Mouse (Mus musculus) megakaryocyte, embryonic 14.5 days (primary cell): ENCODE measurements at regions not wholly inside any gene's neighbourhood (a gene's known extent, or its start where the extent isn't known, plus 50 kb on each side); places are given as distances from the start of the nearest gene placed in this dataset.

Experiments used
- H3K27me3 ChIP-seq: replicated peaks from 2 replicates; pipeline ENCODE3; 2012; ENCODE audit warnings: inconsistent platforms
- H3K36me3 ChIP-seq: replicated peaks from 2 replicates; pipeline ENCODE3; 2012; ENCODE audit warnings: low read length, inconsistent platforms, mixed read lengths
- H3K4me1 ChIP-seq: 2 replicates; pipeline ENCODE4 v1.6.1; 2012; ENCODE audit warnings: inconsistent platforms
- H3K4me3 ChIP-seq: replicated peaks from 2 replicates; pipeline ENCODE3; 2012; ENCODE audit warnings: moderate library complexity, mild to moderate bottlenecking, inconsistent platforms
- H3K9me3 ChIP-seq: 2 replicates; pipeline ENCODE4 v1.6.1; 2012; ENCODE audit warnings: inconsistent platforms
- FLI1 ChIP-seq: IDR thresholded peaks from 2 replicates; pipeline ENCODE4 v1.6.1; 2012; ENCODE audit warnings: low read length, inconsistent platforms, mixed read lengths
- GATA1 ChIP-seq: IDR thresholded peaks from 3 replicates; pipeline ENCODE4 v1.6.1; 2012; ENCODE audit warnings: mixed read lengths, low read length, inconsistent platforms, borderline replicate concordance

GRCm38 (mm10) chr4:40586045-40586444, 114.1 kb downstream of the Tmem215 start:
- TF ChIP-seq GATA1: no peak
- no peaks in the 10 kb centered on the region for H3K9me3 ChIP-seq

GRCm38 (mm10) chr4:40587254-40587653, 115.3 kb downstream of the Tmem215 start:
- H3K27me3 ChIP-seq: no peaks in the 10 kb centered on the region
- H3K36me3 ChIP-seq: no peaks in the 10 kb centered on the region
- no peak overlapping the region for H3K4me3 ChIP-seq
- TF ChIP-seq FLI1 (no peak), GATA1 (no peak)
- H3K9me3 ChIP-seq: no peaks in the 10 kb centered on the region
- H3K4me1 ChIP-seq: no peaks in the 10 kb centered on the region

More at GRCm38 (mm10) chr4:40586045-40586444, 114.1 kb downstream of the Tmem215 start:
- H3K4me3 ChIP-seq: no peak overlapping the region
- no peaks in the 10 kb centered on the region for H3K27me3 ChIP-seq
- H3K36me3 ChIP-seq: no peaks in the 10 kb centered on the region
- no peaks in the 10 kb centered on the region for H3K4me1 ChIP-seq

DNA sequence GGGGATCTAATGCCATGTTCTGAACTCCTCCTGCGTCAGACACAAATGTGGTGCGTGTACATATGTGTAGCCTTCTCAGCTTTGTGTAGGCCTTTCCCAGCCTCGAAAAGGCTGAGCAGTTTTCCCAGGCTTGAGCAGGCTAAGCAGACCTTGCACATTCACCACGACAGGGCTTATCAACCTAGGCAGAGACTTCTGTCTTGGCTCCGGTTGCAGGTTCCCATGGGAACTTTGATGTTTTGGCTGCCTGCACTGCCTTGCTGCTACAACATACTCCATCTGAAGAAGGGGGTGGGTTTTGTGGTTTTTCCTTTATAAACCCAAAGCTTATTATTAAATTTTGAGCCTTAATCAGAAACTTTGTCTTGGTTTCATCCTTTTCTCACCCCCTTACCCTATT, 109.2 kb downstream of the Aptx start:
- TF ChIP-seq FLI1 (no peak), GATA1 (no peak)
- no peaks in the 10 kb centered on the region for H3K9me3 ChIP-seq
- H3K4me1 ChIP-seq: no peaks in the 10 kb centered on the region
- no peaks in the 10 kb centered on the region for H3K36me3 ChIP-seq
- no peaks in the 10 kb centered on the region for H3K27me3 ChIP-seq
- no peak overlapping the region for H3K4me3 ChIP-seq

DNA sequence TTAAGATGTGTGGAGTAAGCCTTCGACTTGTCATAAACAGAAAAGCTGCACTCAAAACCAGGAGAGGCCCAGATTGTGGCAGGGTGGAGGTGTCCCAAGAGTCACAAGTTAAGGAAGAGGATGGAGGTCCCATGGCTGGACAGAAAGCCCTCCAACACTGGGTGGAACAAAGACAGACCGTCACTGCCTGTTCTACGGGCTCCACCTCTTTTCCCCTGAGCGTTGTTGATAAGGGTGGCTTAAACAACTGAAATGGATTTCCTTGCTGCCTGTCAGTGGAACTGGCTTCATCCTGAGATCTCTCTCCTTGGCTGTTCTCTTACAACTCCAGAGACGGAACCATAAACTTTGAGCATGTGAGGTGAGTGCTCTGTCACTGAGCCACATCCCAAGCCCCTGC, 78.0 kb downstream of the Aptx start:
- H3K27me3 ChIP-seq: no peaks in the 10 kb centered on the region
- no peak for TF ChIP-seq GATA1
- TF ChIP-seq FLI1: no peak
- H3K36me3 ChIP-seq: no peaks in the 10 kb centered on the region
- no peak overlapping the region for H3K4me3 ChIP-seq
- H3K4me1 ChIP-seq: no peaks in the 10 kb centered on the region
- H3K9me3 ChIP-seq: no peaks in the 10 kb centered on the region

DNA sequence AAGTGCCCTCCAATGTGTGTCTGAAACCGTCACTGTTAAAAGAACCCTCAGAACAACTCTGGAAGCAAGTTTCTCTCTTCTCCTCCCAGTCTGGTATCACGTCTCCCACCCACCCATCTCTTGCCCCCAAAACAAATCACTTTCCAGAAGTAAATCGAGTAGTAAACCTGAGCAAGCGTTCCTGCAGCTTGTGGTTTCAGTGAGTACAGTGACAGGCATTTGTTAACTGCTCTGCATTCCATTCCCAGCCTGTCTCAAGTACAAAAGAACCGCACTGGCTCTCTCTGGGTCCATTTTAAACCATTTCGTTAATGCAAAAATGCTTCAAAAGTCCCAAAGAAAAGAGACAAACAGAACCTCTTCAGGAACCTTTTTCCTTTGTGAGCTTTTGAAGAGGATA, 77.1 kb downstream of the Aptx start:
- Histone ChIP-seq H3K4me3 (no peak overlapping the region), H3K27me3 (no peaks in the 10 kb centered on the region), H3K36me3 (no peaks in the 10 kb centered on the region), H3K4me1 (no peaks in the 10 kb centered on the region), H3K9me3 (no peaks in the 10 kb centered on the region)
- TF ChIP-seq GATA1 (no peak), FLI1 (no peak)
